Mouse (Mus musculus) stomach, embryonic 16.5 days (tissue): ENCODE measurements around the gene Ifitm1. TPM values are rescaled to one million over a fixed set of nuclear protein-coding genes. Genes with fewer than 3 reads are reported as not detected.

Experiments used
- ATAC-seq: fragments of 200-750 bp; cut with Nextera tagmentation; 2 replicates; pipeline ENCODE4 v1.8.0; 2017; ENCODE audit warnings: moderate number of reproducible peaks, moderate TSS enrichment; ENCODE audit not compliant: insufficient read depth, low FRiP score
- H3K27ac ChIP-seq: fragments of 300-500 bp; sonication (generic); 2 replicates; pipeline ENCODE4 v1.5.1; 2014; ENCODE audit warnings: low read length
- H3K27me3 ChIP-seq: fragments of 300-500 bp; sonication (generic); 2 replicates; pipeline ENCODE4 v1.6.1; 2014; ENCODE audit warnings: low read length, control low read depth, mixed read lengths; ENCODE audit not compliant: control insufficient read depth, insufficient read depth
- H3K36me3 ChIP-seq: fragments of 300-500 bp; sonication (generic); 2 replicates; pipeline ENCODE4 v1.6.1; 2014; ENCODE audit warnings: low read length; ENCODE audit not compliant: control insufficient read depth, insufficient read depth
- H3K4me1 ChIP-seq: fragments of 300-500 bp; sonication (generic); 2 replicates; pipeline ENCODE4 v1.6.1; 2014; ENCODE audit warnings: low read length, control low read depth, mixed read lengths; ENCODE audit not compliant: control insufficient read depth, insufficient read depth
- H3K4me2 ChIP-seq: fragments of 300-500 bp; sonication (generic); 2 replicates; pipeline ENCODE4 v1.6.1; 2014; ENCODE audit warnings: low read depth, low read length, mixed read lengths
- H3K4me3 ChIP-seq: fragments of 300-500 bp; sonication (generic); replicated peaks from 2 replicates; pipeline ENCODE4 v1.5.1; 2014; ENCODE audit warnings: mild to moderate bottlenecking, low read length
- H3K9ac ChIP-seq: fragments of 300-500 bp; sonication (generic); 2 replicates; pipeline ENCODE4 v1.6.1; 2014; ENCODE audit warnings: low read length
- H3K9me3 ChIP-seq: fragments of 300-500 bp; sonication (generic); replicated peaks from 2 replicates; pipeline ENCODE4 v1.6.1; 2016; ENCODE audit warnings: low read length, control low read depth; ENCODE audit not compliant: control insufficient read depth
- WGBS: fragments of 180-500 bp; shearing (Covaris S2); extraction: QIAGEN DNeasy Blood & Tissue Kit; methylation state at CpG from one replicate; pipeline ENCODE4 v1.1.7; 2014; 5-methylcytosine and 5-hydroxymethylcytosine counted together
- polyA plus RNA-seq: library from polyadenylated mRNA; unstranded; fragments of >200 nt; fragmentation: Nextera tagmentation; extraction: Ambion mirVana; gene quantifications from 2 replicates; pipeline ENCODE4 v1.2.1, GENCODE M21; 2015

The Ifitm1 gene
- polyA plus RNA-seq, 1 experiment from 2014 or later: 156 TPM

DNA sequence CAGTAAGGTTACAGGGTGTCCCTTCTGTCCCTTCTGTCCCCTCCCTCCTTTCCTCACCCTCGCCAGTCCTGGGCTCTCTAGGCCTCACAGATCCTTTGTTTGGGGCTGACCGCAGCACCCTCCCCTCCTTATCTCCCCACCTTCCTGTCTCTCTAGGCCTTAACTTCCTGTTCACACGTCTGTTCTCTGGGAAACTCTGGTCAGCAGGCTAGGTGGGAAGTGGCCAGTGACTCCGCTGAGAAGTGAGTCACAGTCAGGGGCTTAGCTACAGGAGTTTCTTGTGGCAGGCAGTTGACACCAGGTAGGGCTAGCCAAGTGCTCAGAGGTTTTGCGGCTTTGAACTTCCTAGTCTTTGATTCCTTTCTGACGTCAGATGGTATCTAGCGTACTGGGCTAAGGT is 20.0 kb upstream of the Ifitm1 start:
- Histone ChIP-seq H3K4me3 (no peak overlapping the region), H3K27ac (peak overlapping the region; percentile 50), H3K9ac (no peak overlapping the region), H3K27me3 (no peaks in the 10 kb centered on the region), H3K4me1 (peaks cover 36% of the 10 kb centered on the region), H3K9me3 (no peaks in the 10 kb centered on the region), H3K36me3 (0 out of 2 replicates have a peak, but pooled peaks cover 10% of the 10 kb centered on the region), H3K4me2 (no peak overlapping the region)
- no peak for ATAC-seq
- WGBS: 48% methylated on average over 7 of the region's 7 CpGs

- H3K9me3 ChIP-seq: no peaks in the 10 kb centered on the region
- no peak overlapping the region for H3K4me3 ChIP-seq
- no peak overlapping the region for H3K9ac ChIP-seq
- WGBS: 74% methylated on average over 8 of the region's 8 CpGs
- peaks cover 37% of the 10 kb centered on the region for H3K4me1 ChIP-seq
- no peaks in the 10 kb centered on the region for H3K27me3 ChIP-seq
- no peak for ATAC-seq
- H3K36me3 ChIP-seq: peaks cover 10% of the 10 kb centered on the region; the same call in 1 of the 2 replicates
- H3K4me2 ChIP-seq: no peak overlapping the region
- no peak overlapping the region for H3K27ac ChIP-seq
Observed at GRCm38 (mm10) chr7:140948161-140948560, 18.9 kb upstream of the Ifitm1 start.

DNA sequence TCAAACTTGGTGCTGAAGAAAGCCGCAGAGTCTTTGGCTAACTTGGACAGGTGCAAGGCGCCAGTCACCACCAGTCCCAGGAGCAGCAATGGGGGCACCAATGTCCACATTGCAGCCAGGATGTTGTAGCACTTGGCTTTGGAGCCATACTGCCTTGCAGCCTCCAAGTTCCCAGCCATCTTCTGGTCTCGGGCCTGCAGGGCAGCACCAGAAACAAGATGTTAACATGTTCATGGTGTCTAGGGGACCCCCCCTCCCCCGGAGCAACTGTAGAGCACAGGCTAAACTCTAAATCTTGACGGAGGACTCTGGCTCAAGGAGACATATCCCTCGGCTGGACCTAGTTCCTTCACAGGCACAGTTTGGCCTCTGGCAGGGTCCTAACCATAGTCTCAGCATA is 17.8 kb upstream of the Ifitm1 start:
- peaks cover 42% of the 10 kb centered on the region for H3K4me1 ChIP-seq
- H3K36me3 ChIP-seq: peaks cover 10% of the 10 kb centered on the region; the same call in 1 of the 2 replicates
- no peak overlapping the region for H3K9ac ChIP-seq
- ATAC-seq: no peak
- H3K27me3 ChIP-seq: no peaks in the 10 kb centered on the region
- no peak overlapping the region for H3K4me3 ChIP-seq
- no peak overlapping the region for H3K27ac ChIP-seq
- no peak overlapping the region for H3K4me2 ChIP-seq
- WGBS: 84% methylated on average over 6 of the region's 6 CpGs
- no peaks in the 10 kb centered on the region for H3K9me3 ChIP-seq

- 81% methylated on average over 16 of the region's 16 CpGs for WGBS
- peaks cover 46% of the 10 kb centered on the region for H3K4me1 ChIP-seq
- H3K27ac ChIP-seq: peak within 1 kb of the TSS; percentile 63
- ATAC-seq: no peak
- H3K36me3 ChIP-seq: peaks cover 10% of the 10 kb centered on the region; the same call in 1 of the 2 replicates
- H3K4me2 ChIP-seq: peak within 1 kb of the TSS; percentile 11; the same call in 1 of the 2 replicates
- no peaks in the 10 kb centered on the region for H3K9me3 ChIP-seq
- no peaks in the 10 kb centered on the region for H3K27me3 ChIP-seq
- no peak within 1 kb of the TSS for H3K4me3 ChIP-seq
- H3K9ac ChIP-seq: peak within 1 kb of the TSS; percentile 44
Observed at GRCm38 (mm10) chr7:140949824-140950530, 17.0 kb upstream of the Ifitm1 start, which contains the start of gene Ifitm5. Gene Ifitm5 (minus strand): TSS chr7:140950291.

GRCm38 (mm10) chr7:140951051-140951450 is 16.0 kb upstream of the Ifitm1 start:
- peak overlapping the region; percentile 40 for H3K9ac ChIP-seq
- no peaks in the 10 kb centered on the region for H3K27me3 ChIP-seq
- H3K4me1 ChIP-seq: peaks cover 47% of the 10 kb centered on the region
- H3K4me3 ChIP-seq: no peak overlapping the region
- 29% methylated on average over 8 of the region's 8 CpGs for WGBS
- peak overlapping the region; percentile 63 for H3K27ac ChIP-seq
- no peaks in the 10 kb centered on the region for H3K9me3 ChIP-seq
- no peak for ATAC-seq
- H3K36me3 ChIP-seq: peaks cover 7% of the 10 kb centered on the region; the same call in 1 of the 2 replicates
- peak overlapping the region; percentile 11; the same call in 1 of the 2 replicates for H3K4me2 ChIP-seq

GRCm38 (mm10) chr7:140951765-140952164 is 15.3 kb upstream of the Ifitm1 start:
- H3K27me3 ChIP-seq: no peaks in the 10 kb centered on the region
- 0 out of 2 replicates have a peak overlapping the region, but pooled peaks have one; percentile 11 for H3K9ac ChIP-seq
- ATAC-seq: no peak
- H3K9me3 ChIP-seq: no peaks in the 10 kb centered on the region
- H3K4me2 ChIP-seq: no peak overlapping the region
- peaks cover 7% of the 10 kb centered on the region; the same call in 1 of the 2 replicates for H3K36me3 ChIP-seq
- no peak overlapping the region for H3K4me3 ChIP-seq
- WGBS: 59% methylated on average over 6 of the region's 6 CpGs
- peaks cover 51% of the 10 kb centered on the region for H3K4me1 ChIP-seq
- H3K27ac ChIP-seq: peak overlapping the region; percentile 63; the same call in 1 of the 2 replicates

- Histone ChIP-seq H3K27me3 (no peaks in the 10 kb centered on the region), H3K4me3 (no peak overlapping the region), H3K9ac (no peak overlapping the region), H3K36me3 (peaks cover 7% of the 10 kb centered on the region; the same call in 1 of the 2 replicates), H3K9me3 (no peaks in the 10 kb centered on the region), H3K27ac (peak overlapping the region; percentile 23; the same call in 1 of the 2 replicates), H3K4me1 (peaks cover 54% of the 10 kb centered on the region), H3K4me2 (no peak overlapping the region)
- 63% methylated on average over 7 of the region's 7 CpGs for WGBS
- no peak for ATAC-seq
Observed at GRCm38 (mm10) chr7:140952441-140952840, 14.6 kb upstream of the Ifitm1 start.

DNA sequence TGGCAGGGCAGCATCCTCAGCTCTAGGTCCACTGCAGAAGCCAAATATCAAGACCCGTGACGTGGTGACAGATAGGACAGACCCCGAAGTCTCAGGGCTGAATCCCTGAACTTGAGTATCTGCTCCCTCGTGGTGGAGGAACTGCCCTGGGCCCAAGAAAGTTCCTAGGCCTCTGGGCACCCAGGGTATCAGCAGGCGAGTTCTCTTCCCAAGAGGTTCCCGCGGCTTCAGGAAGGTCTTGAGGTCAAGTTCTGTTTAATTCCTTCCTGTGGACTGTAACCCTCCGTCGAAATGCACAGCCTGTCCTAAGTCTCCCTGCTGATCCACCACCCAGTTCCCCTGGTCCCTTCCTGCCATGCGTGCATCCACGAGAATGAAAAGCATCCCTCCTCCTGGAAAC is 13.9 kb upstream of the Ifitm1 start:
- H3K9ac ChIP-seq: peak overlapping the region; percentile 84
- H3K36me3 ChIP-seq: peaks cover 7% of the 10 kb centered on the region; the same call in 1 of the 2 replicates
- 0 out of 2 replicates have a peak overlapping the region, but pooled peaks have one; percentile 11 for H3K27ac ChIP-seq
- peak overlapping the region; percentile 92 for H3K4me2 ChIP-seq
- peak overlapping the region; percentile 72; the same call in 1 of the 2 replicates for H3K4me3 ChIP-seq
- H3K27me3 ChIP-seq: no peaks in the 10 kb centered on the region
- no peak for ATAC-seq
- peaks cover 54% of the 10 kb centered on the region for H3K4me1 ChIP-seq
- 67% methylated on average over 11 of the region's 11 CpGs for WGBS
- no peaks in the 10 kb centered on the region for H3K9me3 ChIP-seq
